Mouse (Mus musculus) stomach, embryonic 14.5 days (tissue): ENCODE results near the gene Kcnj15. TPM values are rescaled to one million over a fixed set of nuclear protein-coding genes. Genes with fewer than 3 reads are reported as not detected.
A peak's percentile ranks its signal among the peaks of the same experiment; 100 is the strongest.

Experiments used
- ATAC-seq: fragments of 200-750 bp; cut with Nextera tagmentation; 2 replicates; pipeline ENCODE4 v1.8.0; 2017; ENCODE audit warnings: low read depth, moderate TSS enrichment; ENCODE audit not compliant: insufficient number of reproducible peaks, insufficient read depth, low FRiP score
- H3K27ac ChIP-seq: fragments of 300-500 bp; sonication (generic); 2 replicates; pipeline ENCODE4 v1.5.1; 2014; ENCODE audit warnings: mild to moderate bottlenecking, low read length, moderate library complexity, mixed read lengths
- H3K27me3 ChIP-seq: fragments of 300-500 bp; sonication (generic); 2 replicates; pipeline ENCODE4 v1.6.1; 2014; ENCODE audit warnings: low read length, control low read depth, mixed read lengths; ENCODE audit not compliant: control insufficient read depth, insufficient read depth
- H3K36me3 ChIP-seq: fragments of 300-500 bp; sonication (generic); 2 replicates; pipeline ENCODE4 v1.6.1; 2014; ENCODE audit warnings: mild to moderate bottlenecking, control low read depth, low read length, moderate library complexity, mixed read lengths; ENCODE audit not compliant: control insufficient read depth, insufficient read depth
- H3K4me1 ChIP-seq: fragments of 300-500 bp; sonication (generic); 2 replicates; pipeline ENCODE4 v1.6.1; 2014; ENCODE audit warnings: low read length, control low read depth, mixed read lengths; ENCODE audit not compliant: control insufficient read depth, insufficient read depth
- H3K4me2 ChIP-seq: fragments of 300-500 bp; sonication (generic); replicated peaks from 2 replicates; pipeline ENCODE4 v1.6.1; 2014; ENCODE audit warnings: low read depth, low read length, control low read depth
- H3K4me3 ChIP-seq: fragments of 300-500 bp; sonication (generic); 2 replicates; pipeline ENCODE4 v1.5.1; 2014; ENCODE audit warnings: low read depth, low read length, control low read depth
- H3K9ac ChIP-seq: fragments of 300-500 bp; sonication (generic); replicated peaks from 2 replicates; pipeline ENCODE4 v1.6.1; 2014; ENCODE audit warnings: low read depth, mild to moderate bottlenecking, control low read depth, low read length, moderate library complexity, mixed read lengths
- H3K9me3 ChIP-seq: fragments of 300-500 bp; sonication (generic); 2 replicates; pipeline ENCODE4 v1.6.1; 2016; ENCODE audit warnings: low read depth, low read length, control low read depth; ENCODE audit not compliant: control insufficient read depth
- WGBS: fragments of 180-500 bp; shearing (Covaris S2); extraction: QIAGEN DNeasy Blood & Tissue Kit; methylation state at CpG from one replicate; pipeline ENCODE4 v1.1.7; 2014; 5-methylcytosine and 5-hydroxymethylcytosine counted together
- polyA plus RNA-seq: library from polyadenylated mRNA; unstranded; fragments of >200 nt; fragmentation: Nextera tagmentation; extraction: Ambion mirVana; gene quantifications from 2 replicates; pipeline ENCODE4 v1.2.1, GENCODE M21; 2014

Kcnj15 gene
- 5.0 and 5.3 TPM in 2 replicates for polyA plus RNA-seq

- H3K4me2 ChIP-seq = peak within 1 kb of the TSS; percentile 4; the same call in 1 of the 2 replicates
- no peaks in the 10 kb centered on the region for H3K36me3 ChIP-seq
- WGBS = 17% methylated on average over 6 of the region's 6 CpGs
- H3K9ac ChIP-seq = no peak within 1 kb of the TSS
- ATAC-seq = no peak
- H3K4me1 ChIP-seq = peaks cover 6% of the 10 kb centered on the region; the same call in 1 of the 2 replicates
- H3K4me3 ChIP-seq = no peak within 1 kb of the TSS; the same call in 1 of the 2 replicates
- H3K27me3 ChIP-seq = 0 out of 2 replicates have a peak, but pooled peaks cover 3% of the 10 kb centered on the region
- peak within 1 kb of the TSS; percentile 12; the same call in 1 of the 2 replicates for H3K27ac ChIP-seq
- H3K9me3 ChIP-seq = no peaks in the 10 kb centered on the region
Measured at GRCm38 (mm10) chr16:95257266-95257894, at the start of gene Kcnj15. Gene Kcnj15 (plus strand): TSS chr16:95257558.

- H3K27me3 ChIP-seq = no peaks in the 10 kb centered on the region
- no peak overlapping the region for H3K27ac ChIP-seq
- H3K4me3 ChIP-seq = no peak overlapping the region
- 73% methylated on average over 7 of the region's 7 CpGs for WGBS
- H3K4me2 ChIP-seq = no peak overlapping the region
- peak; percentile 87 for ATAC-seq
- no peaks in the 10 kb centered on the region for H3K9me3 ChIP-seq
- no peaks in the 10 kb centered on the region; the same call in 1 of the 2 replicates for H3K4me1 ChIP-seq
- H3K9ac ChIP-seq = no peak overlapping the region
- no peaks in the 10 kb centered on the region for H3K36me3 ChIP-seq
Measured at GRCm38 (mm10) chr16:95208243-95208642, 49.1 kb upstream of the Kcnj15 start.

GRCm38 (mm10) chr16:95209011-95209466, 48.3 kb upstream of the Kcnj15 start:
- no peak overlapping the region for H3K27ac ChIP-seq
- H3K4me1 ChIP-seq = no peaks in the 10 kb centered on the region; the same call in 1 of the 2 replicates
- H3K9ac ChIP-seq = no peak overlapping the region
- H3K4me3 ChIP-seq = no peak overlapping the region
- no peak overlapping the region for H3K4me2 ChIP-seq
- H3K9me3 ChIP-seq = no peaks in the 10 kb centered on the region
- no peaks in the 10 kb centered on the region for H3K36me3 ChIP-seq
- ATAC-seq = no peak
- 55% methylated on average over 1 of the region's 1 CpGs for WGBS
- H3K27me3 ChIP-seq = no peaks in the 10 kb centered on the region

GRCm38 (mm10) chr16:95214251-95215197, 42.8 kb upstream of the Kcnj15 start:
- ATAC-seq = no peak
- 44% methylated on average over 7 of the region's 7 CpGs for WGBS

GRCm38 (mm10) chr16:95215782-95216181, 41.6 kb upstream of the Kcnj15 start:
- no peaks in the 10 kb centered on the region for H3K27me3 ChIP-seq
- H3K9ac ChIP-seq = no peak overlapping the region
- no peak overlapping the region for H3K4me3 ChIP-seq
- no peak overlapping the region for H3K27ac ChIP-seq
- WGBS = 77% methylated on average over 9 of the region's 9 CpGs
- no peak overlapping the region for H3K4me2 ChIP-seq
- no peak for ATAC-seq
- no peaks in the 10 kb centered on the region for H3K36me3 ChIP-seq
- no peaks in the 10 kb centered on the region for H3K9me3 ChIP-seq
- H3K4me1 ChIP-seq = peaks cover 7% of the 10 kb centered on the region; the same call in 1 of the 2 replicates

More at GRCm38 (mm10) chr16:95214251-95215197, 42.8 kb upstream of the Kcnj15 start:
- Histone ChIP-seq H3K36me3 (no peaks in the 10 kb centered on the region), H3K9me3 (no peaks in the 10 kb centered on the region), H3K9ac (no peak overlapping the region), H3K4me3 (no peak overlapping the region), H3K4me1 (peaks cover 6% of the 10 kb centered on the region; the same call in 1 of the 2 replicates), H3K27me3 (no peaks in the 10 kb centered on the region), H3K4me2 (no peak overlapping the region), H3K27ac (no peak overlapping the region)

GRCm38 (mm10) chr16:95216346-95216745, 41.0 kb upstream of the Kcnj15 start:
- Histone ChIP-seq H3K27me3 (no peaks in the 10 kb centered on the region), H3K4me1 (peaks cover 8% of the 10 kb centered on the region; the same call in 1 of the 2 replicates), H3K9me3 (no peaks in the 10 kb centered on the region), H3K4me2 (no peak overlapping the region), H3K9ac (no peak overlapping the region), H3K4me3 (no peak overlapping the region), H3K36me3 (no peaks in the 10 kb centered on the region), H3K27ac (no peak overlapping the region)
- WGBS = 94% methylated on average over 7 of the region's 7 CpGs
- no peak for ATAC-seq

GRCm38 (mm10) chr16:95216824-95217223, 40.5 kb upstream of the Kcnj15 start:
- no peak overlapping the region for H3K4me3 ChIP-seq
- H3K4me2 ChIP-seq = no peak overlapping the region
- no peak for ATAC-seq
- no peaks in the 10 kb centered on the region for H3K36me3 ChIP-seq
- H3K4me1 ChIP-seq = peaks cover 12% of the 10 kb centered on the region
- H3K9ac ChIP-seq = no peak overlapping the region
- WGBS = 77% methylated on average over 5 of the region's 5 CpGs
- H3K27ac ChIP-seq = no peak overlapping the region
- H3K27me3 ChIP-seq = no peaks in the 10 kb centered on the region
- H3K9me3 ChIP-seq = no peaks in the 10 kb centered on the region

- Histone ChIP-seq H3K4me1 (peaks cover 16% of the 10 kb centered on the region), H3K36me3 (no peaks in the 10 kb centered on the region), H3K27ac (no peak overlapping the region), H3K27me3 (no peaks in the 10 kb centered on the region), H3K9me3 (no peaks in the 10 kb centered on the region), H3K9ac (no peak overlapping the region), H3K4me2 (no peak overlapping the region), H3K4me3 (no peak overlapping the region)
- WGBS = 58% methylated on average over 5 of the region's 5 CpGs
- no peak for ATAC-seq
Measured at GRCm38 (mm10) chr16:95218783-95219182, 38.6 kb upstream of the Kcnj15 start.
